Mouse (Mus musculus) midbrain, embryonic 12.5 days (tissue): ENCODE measurements around the gene Endog. TPM values are rescaled to one million over a fixed set of nuclear protein-coding genes. Genes with fewer than 3 reads are reported as not detected.

Source experiments
- ATAC-seq: fragments of 200-750 bp; cut with Nextera tagmentation; 2 replicates; pipeline ENCODE4 v1.8.0; 2017; ENCODE audit warnings: low read depth, moderate TSS enrichment, moderate library complexity; ENCODE audit not compliant: low FRiP score
- H3K27ac ChIP-seq: fragments of 300-500 bp; sonication (generic); replicated peaks from 2 replicates; pipeline ENCODE4 v1.5.1; 2016; ENCODE audit warnings: mild to moderate bottlenecking
- H3K27me3 ChIP-seq: fragments of 300-500 bp; sonication (generic); 2 replicates; pipeline ENCODE4 v1.6.1; 2016; ENCODE audit warnings: mild to moderate bottlenecking
- H3K36me3 ChIP-seq: fragments of 300-500 bp; sonication (generic); 2 replicates; pipeline ENCODE4 v1.6.1; 2016
- H3K4me1 ChIP-seq: fragments of 300-500 bp; sonication (generic); 2 replicates; pipeline ENCODE4 v1.6.1; 2016
- H3K4me2 ChIP-seq: fragments of 300-500 bp; sonication (generic); replicated peaks from 2 replicates; pipeline ENCODE4 v1.6.1; 2016; ENCODE audit warnings: mild to moderate bottlenecking, moderate library complexity
- H3K4me3 ChIP-seq: fragments of 300-500 bp; sonication (generic); 2 replicates; pipeline ENCODE4 v1.5.1; 2016; ENCODE audit warnings: mild to moderate bottlenecking
- H3K9ac ChIP-seq: fragments of 300-500 bp; sonication (generic); replicated peaks from 2 replicates; pipeline ENCODE4 v1.6.1; 2016; ENCODE audit warnings: mild to moderate bottlenecking, moderate library complexity
- H3K9me3 ChIP-seq: fragments of 300-500 bp; sonication (generic); 2 replicates; pipeline ENCODE4 v1.6.1; 2016; ENCODE audit warnings: mild to moderate bottlenecking
- WGBS: fragments of 180-500 bp; shearing (Covaris S2); methylation state at CpG from one replicate; pipeline ENCODE4 v1.1.7; 2016; 5-methylcytosine and 5-hydroxymethylcytosine counted together
- polyA plus RNA-seq: library from polyadenylated mRNA; unstranded; fragments of >200 nt; fragmentation: Nextera tagmentation; extraction: Ambion mirVana; gene quantifications from 2 replicates; pipeline ENCODE4 v1.2.1, GENCODE M21; 2016

Gene Endog
- polyA plus RNA-seq, 1 experiment from 2014 or later, result 14.2 TPM

DNA sequence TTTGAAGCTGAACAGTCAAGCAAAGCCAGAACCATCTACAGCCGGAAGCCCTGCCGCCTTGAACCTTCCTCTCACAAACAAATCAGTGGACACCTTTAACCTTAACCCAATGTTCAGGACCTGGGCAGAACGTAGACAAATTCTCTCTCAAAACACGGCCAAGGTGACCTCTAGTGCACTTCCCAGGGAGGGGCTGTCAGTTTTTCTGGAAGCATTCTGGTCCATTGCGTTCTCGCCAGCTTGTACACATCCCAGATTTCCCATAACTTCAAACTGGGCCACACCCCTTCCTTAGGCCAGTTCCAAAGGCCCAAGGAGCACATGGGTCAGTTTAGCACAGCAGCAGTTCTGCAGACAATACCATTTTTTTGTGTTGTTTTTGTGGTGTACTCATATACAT is 44.2 kb downstream of the Endog start:
- H3K9me3 ChIP-seq, result no peaks in the 10 kb centered on the region
- no peak for ATAC-seq
- no peaks in the 10 kb centered on the region for H3K4me1 ChIP-seq
- no peaks in the 10 kb centered on the region for H3K36me3 ChIP-seq
- H3K27me3 ChIP-seq, result no peaks in the 10 kb centered on the region
- 83% methylated on average over 6 of the region's 6 CpGs for WGBS
- H3K4me3 ChIP-seq, result no peak overlapping the region
- no peak overlapping the region for H3K9ac ChIP-seq
- H3K4me2 ChIP-seq, result no peak overlapping the region
- H3K27ac ChIP-seq, result no peak overlapping the region

DNA sequence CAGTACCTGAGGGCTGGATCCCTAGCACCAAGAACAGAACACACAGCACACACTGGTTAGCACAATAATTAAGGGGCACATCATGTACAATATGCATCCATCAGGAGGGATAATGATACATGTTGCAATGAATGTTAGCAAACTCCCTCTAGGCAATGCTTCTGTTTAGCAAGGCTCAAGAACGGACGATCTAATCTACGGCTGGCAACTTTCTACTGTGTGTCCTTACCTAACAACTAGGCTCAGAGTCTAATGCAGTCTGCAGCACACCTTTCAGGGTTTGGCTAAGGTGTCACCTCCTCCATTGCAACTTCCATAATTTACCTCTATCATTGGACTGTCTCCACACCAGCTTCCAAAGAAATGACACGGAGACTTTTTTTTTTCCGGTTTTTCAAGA is 45.0 kb downstream of the Endog start:
- Histone ChIP-seq H3K9ac (no peak overlapping the region), H3K27ac (no peak overlapping the region), H3K4me3 (no peak overlapping the region), H3K4me2 (no peak overlapping the region), H3K27me3 (no peaks in the 10 kb centered on the region), H3K4me1 (no peaks in the 10 kb centered on the region), H3K9me3 (no peaks in the 10 kb centered on the region), H3K36me3 (no peaks in the 10 kb centered on the region)
- ATAC-seq, result no peak
- 96% methylated on average over 5 of the region's 5 CpGs for WGBS

Other genes starting within 250 kb of the Endog start
- 73.1 and 77.8 TPM in 2 replicates for gene Gle1, start 236.1 kb upstream of the Endog start, polyA plus RNA-seq
- 166 and 169 TPM in 2 replicates for gene Sptan1, start 205.9 kb upstream of the Endog start, polyA plus RNA-seq
- gene Wdr34, start 122.6 kb upstream of the Endog start, polyA plus RNA-seq, result 38.0 and 39.1 TPM in 2 replicates
- gene Set, start 114.1 kb upstream of the Endog start, polyA plus RNA-seq, result 627 and 693 TPM in 2 replicates
- 8.7 and 9.2 TPM in 2 replicates for gene Pkn3, start 93.8 kb upstream of the Endog start, polyA plus RNA-seq
- gene Zdhhc12, start 77.8 kb upstream of the Endog start, polyA plus RNA-seq, result 22.8 and 23.9 TPM in 2 replicates
- gene Zer1, start 46.9 kb upstream of the Endog start, polyA plus RNA-seq, result 11.6 and 11.7 TPM in 2 replicates
- gene Tbc1d13, start 37.7 kb upstream of the Endog start, polyA plus RNA-seq, result 11.2 and 12.9 TPM in 2 replicates
- 60.4 and 64.0 TPM in 2 replicates for gene Spout1, start 7.0 kb downstream of the Endog start, polyA plus RNA-seq
- gene Kyat1, start 34.4 kb downstream of the Endog start, polyA plus RNA-seq, result 12.6 and 12.8 TPM in 2 replicates
- gene Lrrc8a, start 66.2 kb downstream of the Endog start, polyA plus RNA-seq, result 40.3 and 46.7 TPM in 2 replicates
- gene Gm28035, start 69.1 kb downstream of the Endog start, polyA plus RNA-seq, result 0.39 and 0.51 TPM in 2 replicates
- 4.4 and 7.1 TPM in 2 replicates for gene Phyhd1, start 94.7 kb downstream of the Endog start, polyA plus RNA-seq
- not detected in 2 replicates for gene Gm28038, start 109.5 kb downstream of the Endog start, polyA plus RNA-seq
- gene Dolk, start 114.8 kb downstream of the Endog start, polyA plus RNA-seq, result 25.5 and 28.2 TPM in 2 replicates
- gene Nup188, start 114.9 kb downstream of the Endog start, polyA plus RNA-seq, result 34.3 and 37.7 TPM in 2 replicates
- gene Sh3glb2, start 187.8 kb downstream of the Endog start, polyA plus RNA-seq, result 101 and 102 TPM in 2 replicates
- gene Miga2, start 192.7 kb downstream of the Endog start, polyA plus RNA-seq, result 28.8 and 30.4 TPM in 2 replicates
- gene Dolpp1, start 220.8 kb downstream of the Endog start, polyA plus RNA-seq, result 51.2 and 52.3 TPM in 2 replicates
- gene Crat, start 244.3 kb downstream of the Endog start, polyA plus RNA-seq, result 20.4 and 22.6 TPM in 2 replicates
- gene Ptpa, start 244.5 kb downstream of the Endog start, polyA plus RNA-seq, result 128 and 129 TPM in 2 replicates